ENCODE assay signal across 14 mouse cellular contexts in the genomic region with DNA sequence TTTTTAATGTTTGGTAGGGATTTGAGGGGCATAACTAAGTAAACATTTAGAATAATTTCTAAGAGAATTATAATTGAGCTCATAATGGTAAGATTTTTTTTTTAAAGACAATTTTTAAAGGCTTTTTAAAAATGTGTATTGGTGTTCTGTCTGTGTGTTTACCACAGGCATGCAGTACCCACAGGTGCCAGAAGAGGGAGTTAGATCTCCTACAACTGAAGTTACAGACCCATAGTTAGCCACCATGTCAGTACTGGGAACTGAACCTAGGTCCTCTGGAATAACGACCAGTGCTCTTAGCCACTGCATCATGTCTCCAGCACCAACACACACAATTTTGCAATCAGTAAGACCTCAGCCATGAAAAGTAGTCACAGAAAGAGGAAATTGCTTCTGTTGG.
DNase-seq lines count a peak whose midpoint lies in the region; TF ChIP-seq lines count a peak whose summit lies in the region.
"Had no signal": no experiment of that assay in that cellular context is flagged by ENCODE, and none has a peak within 500 bp of the region (broad histone marks: within the 10 kb centered on the region; RNA-seq: fewer than 3 reads in every experiment).

No protein-coding gene starts in this region.

- intact Hi-C loops in left cerebral cortex, adult 2 months (cut with DNase I): no loop called here
- intact Hi-C loops in left cerebral cortex, postnatal 4 days (cut with DNase I): no loop called here

- peak; percentile 50 for TF ChIP-seq CTCF in left cerebral cortex, adult 2 months (IDR thresholded peaks at IDR 0.05)

- H3K4me3 ChIP-seq in left cerebral cortex, adult 2 months: no peak overlapping the region
- H3K4me3 ChIP-seq: embryonic facial prominence, embryonic 12.5 days; forebrain, embryonic 10.5 days; kidney, embryonic 15.5 days; neural tube, embryonic 15.5 days had no signal

- peak; percentile 19 to 21 for DNase-seq in cerebellum, postnatal 10 days
- DNase-seq in cerebellum, adult 9-10 months: no peak
- no peak for DNase-seq in left cerebral cortex, adult 2 months (ENCODE audit: extremely low spot score in 1 of 2, low spot score in 2 of 2)
- DNase-seq in left cerebral cortex, postnatal 4 days: no peak
- DNase-seq in 416B (ENCODE audit: low read depth): peak; percentile 5
- DNase-seq in NIH3T3 (ENCODE audit: low read depth): peak; percentile 10
- no peak for DNase-seq in gastrocnemius, postnatal 10 days
- no peak for DNase-seq in frontal cortex, postnatal 10 days (ENCODE audit: low spot score in 2 of 2)
- DNase-seq: heart, postnatal 14 days had no signal

- H3K27ac ChIP-seq in left cerebral cortex, adult 2 months: no peak overlapping the region
- H3K27ac ChIP-seq: embryonic facial prominence, embryonic 12.5 days; forebrain, embryonic 10.5 days; hindbrain, embryonic 14.5 days; kidney, embryonic 15.5 days; neural tube, embryonic 15.5 days had no signal

Comparison
In these comparisons a context has a peak if more than half of its experiments do, and no peak if none do; other contexts are left out.
1. DNase-seq: peak in cerebellum, postnatal 10 days (2 of 2), 416B (single experiment) and NIH3T3 (single experiment); none in cerebellum, adult 9-10 months (single experiment), left cerebral cortex, adult 2 months (0 of 2), left cerebral cortex, postnatal 4 days (single experiment), gastrocnemius, postnatal 10 days (single experiment) and frontal cortex, postnatal 10 days (0 of 2).